Mouse (Mus musculus): ENCODE data around the gene Tchh. TPM values are rescaled to one million over a fixed set of nuclear protein-coding genes. Genes with fewer than 3 reads are reported as not detected.

The Tchh gene
- not detected for polyA plus RNA-seq (2017; shearing (Covaris generic))

GRCm38 (mm10) chr3:93442030-93442429 lies at the start of gene Tchh:
TSS of gene Tchh (plus strand) at chr3:93442330.

GRCm38 (mm10) chr3:93393366-93393765 lies 48.8 kb upstream of the Tchh start, which contains the start of gene Rptn:
TSS of gene Rptn (plus strand) at chr3:93393699.

GRCm38 (mm10) chr3:93468561-93468960 lies 26.4 kb downstream of the Tchh start, which contains the start of gene Tchhl1:
TSS of gene Tchhl1 (plus strand) at chr3:93468754.

Other genes starting within 250 kb of the Tchh start
- not detected for gene Flg2, start 245.1 kb upstream of the Tchh start, polyA plus RNA-seq (2017; shearing (Covaris generic))
- gene Flg, start 168.8 kb upstream of the Tchh start, polyA plus RNA-seq (2017; shearing (Covaris generic)), result not detected
- gene Hrnr, start 122.6 kb upstream of the Tchh start, polyA plus RNA-seq (2017; shearing (Covaris generic)), result not detected
- not detected for gene Rptn, start 48.6 kb upstream of the Tchh start, polyA plus RNA-seq (2017; shearing (Covaris generic))
- not detected for gene Tchhl1, start 26.4 kb downstream of the Tchh start, polyA plus RNA-seq (2017; shearing (Covaris generic))
- gene S100a11, start 78.2 kb downstream of the Tchh start, polyA plus RNA-seq (2017; shearing (Covaris generic)), result 133 TPM
- gene S100a10, start 112.8 kb downstream of the Tchh start, polyA plus RNA-seq (2017; shearing (Covaris generic)), result 213 TPM
- not detected for gene Tdpoz2, start 210.4 kb downstream of the Tchh start, polyA plus RNA-seq (2017; shearing (Covaris generic))
- gene Tdpoz1, start 234.0 kb downstream of the Tchh start, polyA plus RNA-seq (2017; shearing (Covaris generic)), result not detected

Measured in naive thymus-derived CD4-positive, alpha-beta T cell, adult 5 months (primary cell).